Mouse (Mus musculus) left cerebral cortex, postnatal 10 days (tissue): ENCODE results near the gene Ugt1a2. TPM values are rescaled to one million over a fixed set of nuclear protein-coding genes. Genes with fewer than 3 reads are reported as not detected.
A peak's percentile ranks its signal among the peaks of the same experiment; 100 is the strongest.
"Not testable (repeated sequence)": the region's sequence is repeated elsewhere in the genome, so short reads cannot be mapped to it uniquely, and the experiment has no call there.

Experiments
- DNase-seq, 2 experiments: peaks; one replicate each; pipeline ENCODE4 v3.0.0; 2021 to 2022; ENCODE audit warnings: low spot score in 2 of 2, mixed read lengths in 1 of 2; ENCODE audit errors: extremely low spot score in 1 of 2
- intact Hi-C: fragments of 180-260 bp; cut with DNase I; formaldehyde crosslinking; loops from one replicate; pipeline ENCODE4 v1.15.1; 2025
- total RNA-seq, 2 experiments: library from RNA; stranded (reverse); gene quantifications; 2 replicates each; pipeline ENCODE4 v1.2.3; 2021

Ugt1a2 gene
- total RNA-seq: under 1 TPM in 1 of 2 experiments, not detected in 1; 0.17 TPM

DNA sequence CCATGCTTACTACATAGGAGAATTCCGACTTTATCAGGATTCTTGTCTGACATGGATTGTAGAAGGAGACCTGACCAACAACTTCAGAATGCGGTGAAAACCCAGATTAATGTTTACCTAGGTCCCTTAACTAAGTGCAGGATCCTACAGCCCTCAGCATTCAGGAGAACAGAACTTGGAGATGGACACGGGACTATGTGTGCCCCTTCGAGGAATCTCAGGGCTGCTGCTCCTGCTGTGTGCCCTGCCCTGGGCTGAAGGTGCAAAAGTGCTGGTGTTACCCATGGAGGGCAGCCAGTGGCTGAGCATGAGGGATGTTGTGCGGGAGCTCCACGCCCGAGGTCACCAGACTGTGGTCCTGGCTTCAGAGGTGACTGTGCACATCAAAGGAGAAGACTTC lies at the start of gene Ugt1a2:
Gene Ugt1a2 (plus strand): TSS at position 146 of the 400 bp plus-strand sequence.
- no peak for DNase-seq
- intact Hi-C loops: no loop called here

GRCm38 (mm10) chr1:88158430-88158829 lies 42.0 kb upstream of the Ugt1a2 start:
- DNase-seq: no peak
- intact Hi-C loops: loop anchor here (10.0 kb wide), 1 partner anchor 126 kb away; no protein-coding TSS in a partner anchor

GRCm38 (mm10) chr1:88165711-88166110 lies 34.7 kb upstream of the Ugt1a2 start, which contains the start of gene Ugt1a5:
Gene Ugt1a5 (plus strand): TSS chr1:88166012.
- intact Hi-C loops: no loop called here
- no peak for DNase-seq

DNA sequence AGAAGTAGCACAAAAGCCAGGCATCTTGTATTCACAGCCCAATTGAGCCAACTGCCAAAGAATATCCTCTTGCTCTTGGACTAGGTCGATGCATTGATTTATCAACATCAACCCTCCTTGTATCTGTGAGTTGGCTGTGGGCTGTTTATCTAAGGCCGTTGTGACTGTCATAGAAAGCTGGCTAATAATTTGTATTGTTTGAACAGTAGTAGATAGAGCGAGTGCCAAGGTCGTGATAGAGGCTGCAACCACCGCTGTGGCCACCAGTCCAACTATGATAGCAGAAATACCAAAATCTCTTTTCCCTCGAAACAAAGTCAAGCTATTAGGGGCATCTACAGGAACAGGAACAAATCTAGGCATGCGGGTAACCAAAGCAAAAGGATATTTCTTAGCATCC lies 28.2 kb upstream of the Ugt1a2 start:
- intact Hi-C loops, DNase-seq: not testable (repeated sequence)

DNA sequence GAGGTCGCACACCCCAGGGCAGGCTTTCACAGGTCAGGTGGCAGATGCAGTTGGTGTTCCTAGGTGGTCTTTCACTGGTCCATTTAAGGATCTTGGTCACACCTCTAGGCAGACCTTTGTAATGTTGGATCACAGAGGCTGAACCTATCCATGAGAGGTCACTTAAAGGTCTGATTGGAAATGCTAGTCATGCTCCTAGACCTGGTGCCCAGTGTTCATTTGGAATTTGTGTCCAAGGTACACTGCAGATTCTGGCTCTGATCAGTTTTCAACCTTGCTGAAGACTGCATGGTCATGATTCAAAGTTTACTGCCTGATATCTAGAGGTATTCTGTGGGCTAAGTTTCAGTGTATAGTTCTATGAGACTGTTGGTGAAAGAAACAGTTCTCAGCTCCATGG lies 20.7 kb upstream of the Ugt1a2 start:
- intact Hi-C loops: no loop called here
- DNase-seq: no peak

- intact Hi-C loops: no loop called here
- DNase-seq: no peak
These were observed 14.0 kb upstream of the Ugt1a2 start for GRCm38 (mm10) chr1:88186325-88186935.

DNA sequence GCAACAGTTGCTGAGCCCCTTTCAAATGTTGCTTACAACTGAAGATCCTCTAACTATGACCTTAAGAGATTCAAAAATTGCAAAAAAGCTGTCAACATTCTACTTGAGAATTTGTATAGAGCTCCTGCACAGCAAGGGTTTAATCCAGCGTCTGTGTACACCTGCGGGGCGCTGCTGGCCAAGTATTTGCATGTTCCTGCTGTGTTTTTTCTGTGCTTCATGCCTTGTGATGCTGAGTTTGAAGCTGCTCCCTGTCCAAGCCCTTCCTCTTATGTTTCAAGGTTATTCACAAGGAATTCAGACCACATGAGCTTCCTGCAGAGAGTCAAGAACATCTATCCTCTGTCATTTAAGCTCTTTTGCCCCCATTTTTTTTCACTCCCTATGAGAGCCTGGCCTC lies 8.3 kb upstream of the Ugt1a2 start:
- intact Hi-C loops: no loop called here
- no peak for DNase-seq

DNA sequence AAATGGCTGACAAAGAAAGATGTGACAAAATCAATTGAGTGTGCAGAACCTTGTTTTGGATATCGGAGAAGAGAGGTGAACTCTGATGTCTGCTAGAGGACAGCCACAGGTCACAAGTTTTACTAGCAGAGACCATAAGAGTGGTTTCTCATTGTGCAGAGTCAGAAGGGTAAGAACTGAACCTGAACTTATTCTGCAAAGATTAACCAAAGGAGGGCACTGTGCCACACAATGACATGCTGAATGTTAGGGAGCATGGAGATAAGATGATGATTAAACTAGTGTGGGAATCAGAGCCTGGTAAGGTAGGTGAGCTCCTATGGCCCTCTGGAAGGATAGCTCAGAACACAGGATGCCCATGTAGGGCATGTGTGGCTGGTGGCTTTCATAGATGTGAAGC lies 4.7 kb upstream of the Ugt1a2 start:
- no peak for DNase-seq
- intact Hi-C loops: no loop called here

DNA sequence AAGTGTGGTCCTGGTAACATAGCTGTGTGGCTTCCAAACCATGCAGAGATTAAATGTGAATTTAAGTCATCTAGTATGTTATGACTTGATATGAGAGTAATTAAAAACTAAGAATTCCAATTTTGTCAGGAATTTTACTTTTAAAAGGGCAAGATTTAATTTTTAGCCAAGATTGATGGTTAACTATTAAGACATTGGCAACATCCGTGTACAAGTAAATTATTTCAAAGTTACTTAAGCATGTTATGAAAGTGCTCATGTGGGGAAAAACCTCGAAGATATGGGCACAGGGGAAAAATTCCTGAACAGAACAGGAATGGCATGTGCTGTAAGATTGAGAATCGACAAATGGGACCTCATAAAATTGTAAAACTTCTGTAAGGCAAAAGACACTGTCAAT lies 3.0 kb upstream of the Ugt1a2 start:
- intact Hi-C loops: no loop called here

GRCm38 (mm10) chr1:88199996-88200395 lies 405 bp upstream of the Ugt1a2 start:
- no peak for DNase-seq

More for the DNA sequence above, 3.0 kb upstream of the Ugt1a2 start:
- no peak for DNase-seq

GRCm38 (mm10) chr1:88205294-88205922 lies 5.0 kb downstream of the Ugt1a2 start, which contains the start of gene Dnajb3:
Gene Dnajb3 (minus strand): TSS chr1:88205782.
- intact Hi-C loops: no loop called here
- peak; percentile 85 to 88 for DNase-seq

More at GRCm38 (mm10) chr1:88199996-88200395, 405 bp upstream of the Ugt1a2 start:
- intact Hi-C loops: no loop called here

- no peak for DNase-seq
- intact Hi-C loops: no loop called here
These were observed 6.6 kb downstream of the Ugt1a2 start for GRCm38 (mm10) chr1:88206843-88207479.

DNA sequence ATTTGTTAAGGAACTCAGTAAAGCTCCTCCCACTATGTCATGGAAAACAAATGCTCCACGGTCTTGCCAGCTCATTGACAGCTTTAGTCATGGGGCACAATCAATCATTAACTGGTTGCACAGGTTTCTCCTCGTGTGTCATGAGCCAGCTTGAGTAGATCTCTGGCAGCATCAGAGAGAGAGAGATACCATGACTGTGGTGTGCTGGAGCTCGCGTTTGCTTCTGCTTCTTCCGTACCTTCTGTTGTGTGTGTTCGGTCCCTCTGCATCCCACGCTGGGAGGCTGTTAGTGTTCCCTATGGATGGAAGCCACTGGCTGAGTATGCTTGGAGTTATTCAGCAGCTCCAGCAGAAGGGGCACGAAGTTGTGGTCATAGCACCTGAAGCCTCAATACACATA lies 11.4 kb downstream of the Ugt1a2 start, which contains the start of gene Ugt1a1:
Gene Ugt1a1 (plus strand): TSS at position 148 of the 400 bp plus-strand sequence.
- no peak for DNase-seq
- intact Hi-C loops: no loop called here

GRCm38 (mm10) chr1:88212341-88213045 lies 12.1 kb downstream of the Ugt1a2 start:
- DNase-seq: peak in 1 of 2 experiments; percentile 62
- intact Hi-C loops: no loop called here

- no peak for DNase-seq
- intact Hi-C loops: no loop called here
These were observed 12.7 kb downstream of the Ugt1a2 start for GRCm38 (mm10) chr1:88213061-88213460.

GRCm38 (mm10) chr1:88213766-88214461 lies 13.5 kb downstream of the Ugt1a2 start:
- peak in 1 of 2 experiments; percentile 46 for DNase-seq
- intact Hi-C loops: no loop called here

- intact Hi-C loops: no loop called here
- no peak for DNase-seq
These were observed 14.1 kb downstream of the Ugt1a2 start for GRCm38 (mm10) chr1:88214462-88214952.
